ENCODE assay signal across 8 mouse cellular contexts in the genomic region with DNA sequence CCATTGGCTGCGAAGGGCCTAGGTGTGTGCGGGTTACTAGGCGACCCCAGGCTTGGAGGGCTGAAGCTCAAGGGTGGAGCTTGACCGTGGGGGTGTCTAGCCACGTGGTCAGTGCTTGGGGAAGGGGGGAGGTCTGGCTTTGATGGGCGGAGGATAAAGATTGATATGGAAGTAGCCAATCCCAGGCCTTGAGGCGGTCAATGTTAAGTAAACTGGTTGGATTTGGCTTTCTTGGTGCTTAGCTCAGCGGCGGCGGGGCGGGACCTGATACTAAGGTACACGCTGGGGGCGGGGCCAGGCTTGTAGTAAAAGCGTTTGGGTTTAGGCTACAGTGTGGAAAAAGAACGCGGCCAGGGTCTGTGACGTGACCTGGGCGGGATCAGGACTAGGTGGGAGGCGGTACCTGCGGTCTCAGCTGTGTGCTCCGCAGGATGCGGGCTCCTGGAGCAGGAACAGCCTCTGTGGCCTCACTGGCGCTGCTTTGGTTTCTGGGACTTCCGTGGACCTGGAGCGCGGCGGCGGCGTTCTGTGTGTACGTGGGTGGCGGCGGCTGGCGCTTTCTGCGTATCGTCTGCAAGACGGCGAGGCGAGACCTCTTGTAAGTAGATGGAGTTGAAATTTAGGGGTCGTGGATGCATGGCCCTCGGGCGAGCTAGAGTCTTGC. TPM values are rescaled to one million over a fixed set of nuclear protein-coding genes. Genes with fewer than 3 reads are reported as not detected.
DNase-seq lines count a peak whose midpoint lies in the region; ATAC-seq lines count a peak whose summit lies in the region.

No protein-coding gene starts in this region.

- H3K9me3 ChIP-seq in intestine, embryonic 15.5 days: no peaks in the 10 kb centered on the region

- peak overlapping the region; percentile 54 for H3K9ac ChIP-seq in intestine, embryonic 15.5 days

- ATAC-seq in intestine, embryonic 15.5 days: peak; percentile 90
- ATAC-seq in megakaryocyte-erythroid progenitor cell, adult 5-6 weeks (replicated peaks; ENCODE audit: low FRiP score, low TSS enrichment, poor library complexity, severe bottlenecking): peak; percentile 83

- H3K4me1 ChIP-seq in intestine, embryonic 15.5 days (replicated peaks): peaks cover 18% of the 10 kb centered on the region

- H3K36me3 ChIP-seq in intestine, embryonic 15.5 days: no peaks in the 10 kb centered on the region

- under 1% methylated on average over 41 of the region's 41 CpGs for WGBS in intestine, embryonic 15.5 days

- peak overlapping the region; percentile 81 for H3K27ac ChIP-seq in intestine, embryonic 15.5 days

- H3K4me2 ChIP-seq in intestine, embryonic 15.5 days (replicated peaks): peak overlapping the region; percentile 84

- H3K27me3 ChIP-seq in intestine, embryonic 15.5 days (replicated peaks): no peaks in the 10 kb centered on the region; the same call in 1 of the 2 replicates

- DNase-seq in adipocyte (ENCODE audit: low spot score): peak; percentile 94
- peak; percentile 86 for DNase-seq in embryo, embryonic 11.5 days (ENCODE audit: low read depth, low spot score)
- peak; percentile 80 to 83 for DNase-seq in gastrocnemius, postnatal 36 days
- peak; percentile 95 to 98 for DNase-seq in left cerebral cortex, postnatal 14 days (ENCODE audit: low spot score in 2 of 2)
- peak; percentile 92 for DNase-seq in right cerebral cortex, postnatal 25 days
- peak; percentile 91 to 93 for DNase-seq in urinary bladder, postnatal 4 days (ENCODE audit: low spot score in 2 of 2)

- peak overlapping the region; percentile 66 for H3K4me3 ChIP-seq in intestine, embryonic 15.5 days (replicated peaks)

- intact Hi-C loops in gastrocnemius, postnatal 36 days (cut with DNase I): no loop called here
- intact Hi-C loops in left cerebral cortex, postnatal 14 days (cut with DNase I): no loop called here

RNA-seq across cellular contexts. Expression of gene Slc27a1, which starts 1.7 kb away (rescaled TPM):
- total RNA-seq in gastrocnemius, postnatal 36 days (2021): 10 to 100 TPM; 55.9 to 77.1 TPM
- polyA plus RNA-seq in intestine, embryonic 15.5 days (2015; fragmentation: Nextera tagmentation; extraction: Ambion mirVana): 23.3 and 25.1 TPM in 2 replicates
- 10 to 100 TPM; 82.0 to 84.3 TPM for total RNA-seq in left cerebral cortex, postnatal 14 days (2021)
- total RNA-seq in megakaryocyte-erythroid progenitor cell, adult 5-6 weeks (2014; fragmentation: Nextera tagmentation): 3.0 and 6.3 TPM in 2 replicates
- total RNA-seq in megakaryocyte-erythroid progenitor cell, adult 5-6 weeks (2017): 0.95 and 3.1 TPM in 2 replicates

RNA-seq across cellular contexts. Expression of gene Nxnl1, which starts 4.0 kb away (rescaled TPM):
- total RNA-seq in gastrocnemius, postnatal 36 days (2021): under 1 TPM; 0.10 TPM
- polyA plus RNA-seq in intestine, embryonic 15.5 days (2015; fragmentation: Nextera tagmentation; extraction: Ambion mirVana): 0.06 TPM in 1 of 2 replicates, not detected in the other
- under 1 TPM in 1 of 2 experiments, not detected in 1; 0.15 TPM for total RNA-seq in left cerebral cortex, postnatal 14 days (2021)
- total RNA-seq in megakaryocyte-erythroid progenitor cell, adult 5-6 weeks (2014; fragmentation: Nextera tagmentation): not detected in 2 replicates
- total RNA-seq in megakaryocyte-erythroid progenitor cell, adult 5-6 weeks (2017): not detected in 2 replicates

RNA-seq across cellular contexts. Expression of gene Tmem221, which starts 11.8 kb away (rescaled TPM):
- under 1 TPM in 1 of 2 experiments, not detected in 1; 0.15 TPM for total RNA-seq in gastrocnemius, postnatal 36 days (2021)
- 2.1 and 2.8 TPM in 2 replicates for polyA plus RNA-seq in intestine, embryonic 15.5 days (2015; fragmentation: Nextera tagmentation; extraction: Ambion mirVana)
- under 1 TPM in 1 of 2 experiments, not detected in 1; 0.22 TPM for total RNA-seq in left cerebral cortex, postnatal 14 days (2021)
- total RNA-seq in megakaryocyte-erythroid progenitor cell, adult 5-6 weeks (2014; fragmentation: Nextera tagmentation): not detected in 2 replicates
- total RNA-seq in megakaryocyte-erythroid progenitor cell, adult 5-6 weeks (2017): not detected in 2 replicates

RNA-seq across cellular contexts. Expression of gene Pgls, which starts 21.6 kb away (rescaled TPM):
- 10 to 100 TPM; 25.6 to 26.1 TPM for total RNA-seq in gastrocnemius, postnatal 36 days (2021)
- 241 and 243 TPM in 2 replicates for polyA plus RNA-seq in intestine, embryonic 15.5 days (2015; fragmentation: Nextera tagmentation; extraction: Ambion mirVana)
- 10 to 100 TPM; 54.4 to 55.4 TPM for total RNA-seq in left cerebral cortex, postnatal 14 days (2021)
- 104 and 132 TPM in 2 replicates for total RNA-seq in megakaryocyte-erythroid progenitor cell, adult 5-6 weeks (2014; fragmentation: Nextera tagmentation)
- total RNA-seq in megakaryocyte-erythroid progenitor cell, adult 5-6 weeks (2017): 76.2 and 80.7 TPM in 2 replicates

RNA-seq across cellular contexts. Expression of gene Fam129c, which starts 27.0 kb away (rescaled TPM):
- under 1 TPM; 0.71 to 0.76 TPM for total RNA-seq in gastrocnemius, postnatal 36 days (2021)
- 2.9 and 3.6 TPM in 2 replicates for polyA plus RNA-seq in intestine, embryonic 15.5 days (2015; fragmentation: Nextera tagmentation; extraction: Ambion mirVana)
- 1 to 10 TPM; 3.3 TPM for total RNA-seq in left cerebral cortex, postnatal 14 days (2021)
- 15.9 and 42.5 TPM in 2 replicates for total RNA-seq in megakaryocyte-erythroid progenitor cell, adult 5-6 weeks (2014; fragmentation: Nextera tagmentation)
- total RNA-seq in megakaryocyte-erythroid progenitor cell, adult 5-6 weeks (2017): 0.14 and 15.0 TPM in 2 replicates

Comparison
In these comparisons a context has a peak if more than half of its experiments do, and no peak if none do; other contexts are left out.
1. Peak in every context shown above with its lines: DNase-seq, ATAC-seq, H3K4me3 ChIP-seq and H3K27ac ChIP-seq.
2. RNA of gene Slc27a1, which starts 1.7 kb away (total RNA-seq): 82.0 to 84.3 TPM in left cerebral cortex, postnatal 14 days and 55.9 to 77.1 TPM in gastrocnemius, postnatal 36 days; 0.95 to 6.3 TPM in megakaryocyte-erythroid progenitor cell, adult 5-6 weeks; every median in the first group is over 4 times any median in the second.